Mouse (Mus musculus) hindbrain, embryonic 16.5 days (tissue): ENCODE measurements at regions not wholly inside any gene's neighbourhood (a gene's known extent, or its start where the extent isn't known, plus 50 kb on each side); places are given as distances from the start of the nearest gene placed in this dataset.
A peak's percentile ranks its signal among the peaks of the same experiment; 100 is the strongest.

Experiments used
- ATAC-seq: fragments of 200-750 bp; cut with Nextera tagmentation; 2 replicates; pipeline ENCODE4 v1.8.0; 2017; ENCODE audit warnings: moderate TSS enrichment, moderate library complexity
- H3K27ac ChIP-seq: fragments of 300-500 bp; sonication (generic); 2 replicates; pipeline ENCODE4 v1.5.1; 2014; ENCODE audit warnings: low read depth, mild to moderate bottlenecking, control low read depth, low read length, moderate library complexity
- H3K27me3 ChIP-seq: fragments of 300-500 bp; sonication (generic); replicated peaks from 2 replicates; pipeline ENCODE4 v1.6.1; 2014; ENCODE audit warnings: low read length; ENCODE audit not compliant: control insufficient read depth, insufficient read depth
- H3K36me3 ChIP-seq: fragments of 300-500 bp; sonication (generic); 2 replicates; pipeline ENCODE4 v1.6.1; 2014; ENCODE audit warnings: mild to moderate bottlenecking, low read length, moderate library complexity, mixed read lengths; ENCODE audit not compliant: control insufficient read depth, insufficient read depth
- H3K4me1 ChIP-seq: fragments of 300-500 bp; sonication (generic); 2 replicates; pipeline ENCODE4 v1.6.1; 2014; ENCODE audit warnings: low read depth, low read length; ENCODE audit not compliant: control insufficient read depth, insufficient read depth
- H3K4me2 ChIP-seq: fragments of 300-500 bp; sonication (generic); 2 replicates; pipeline ENCODE4 v1.6.1; 2014; ENCODE audit warnings: mild to moderate bottlenecking, low read length, control low read depth, moderate library complexity
- H3K4me3 ChIP-seq: fragments of 300-500 bp; sonication (generic); 2 replicates; pipeline ENCODE4 v1.5.1; 2014; ENCODE audit warnings: mild to moderate bottlenecking, low read length, control low read depth, moderate library complexity
- H3K9ac ChIP-seq: fragments of 300-500 bp; sonication (generic); 2 replicates; pipeline ENCODE4 v1.6.1; 2014; ENCODE audit warnings: low read depth, mild to moderate bottlenecking, control low read depth, low read length, moderate library complexity
- H3K9me3 ChIP-seq: fragments of 300-500 bp; sonication (generic); 2 replicates; pipeline ENCODE4 v1.6.1; 2014; ENCODE audit warnings: mild to moderate bottlenecking, low read length, moderate library complexity; ENCODE audit not compliant: control insufficient read depth
- WGBS: fragments of 180-500 bp; shearing (Covaris S2); extraction: QIAGEN DNeasy Blood & Tissue Kit; methylation state at CpG from one replicate; pipeline ENCODE4 v1.1.7; 2014; 5-methylcytosine and 5-hydroxymethylcytosine counted together

DNA sequence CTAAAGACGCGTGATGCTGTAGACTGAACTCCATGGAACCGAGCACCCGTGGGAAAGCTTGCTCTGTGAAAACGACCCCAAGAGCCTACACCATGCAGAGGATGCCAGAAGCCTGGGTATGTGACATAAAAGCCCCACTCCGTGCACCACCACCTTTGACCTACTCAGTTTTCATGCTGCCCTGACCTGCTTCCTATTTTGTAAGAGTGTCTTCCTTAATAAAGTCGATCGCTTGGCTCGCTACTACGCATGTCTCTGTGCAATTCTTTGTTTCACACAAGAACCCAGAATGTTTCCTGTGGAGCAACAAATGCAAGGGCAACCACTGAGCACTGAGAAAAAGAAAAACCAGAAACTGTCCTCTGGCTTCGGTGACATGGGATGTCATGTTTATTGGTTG, 60.5 kb downstream of the Sec61b start:
- Histone ChIP-seq H3K4me3 (no peak overlapping the region), H3K9ac (no peak overlapping the region), H3K9me3 (no peaks in the 10 kb centered on the region), H3K27me3 (no peaks in the 10 kb centered on the region), H3K27ac (no peak overlapping the region), H3K36me3 (no peaks in the 10 kb centered on the region), H3K4me1 (no peaks in the 10 kb centered on the region), H3K4me2 (peak overlapping the region; percentile 10; the same call in 1 of the 2 replicates)
- ATAC-seq: no peak
- WGBS: 66% methylated on average over 11 of the region's 11 CpGs

DNA sequence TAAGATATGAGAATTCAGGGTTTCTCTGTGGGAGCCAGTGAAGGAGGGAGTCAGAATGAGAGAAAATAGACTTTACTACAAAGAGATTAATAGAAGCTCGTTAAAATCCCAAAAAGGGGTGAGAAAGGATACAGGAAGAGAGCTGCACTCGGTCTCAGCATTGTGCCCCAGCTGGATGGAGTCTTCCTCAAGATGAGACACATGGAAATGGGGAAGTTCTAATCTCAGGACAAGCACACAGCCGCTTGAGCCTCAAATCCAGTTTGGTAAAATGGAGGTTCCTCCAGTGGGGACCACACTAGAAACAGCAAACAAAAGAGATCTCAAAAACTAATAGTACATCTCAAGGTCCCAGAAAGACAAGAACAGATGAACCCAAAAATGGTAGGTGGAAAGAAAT, 93.2 kb downstream of the Sec61b start:
- ATAC-seq: no peak
- Histone ChIP-seq H3K4me3 (no peak overlapping the region), H3K27ac (no peak overlapping the region), H3K36me3 (no peaks in the 10 kb centered on the region), H3K4me2 (no peak overlapping the region), H3K27me3 (no peaks in the 10 kb centered on the region), H3K9ac (no peak overlapping the region), H3K4me1 (no peaks in the 10 kb centered on the region), H3K9me3 (no peaks in the 10 kb centered on the region)
- WGBS: 81% methylated on average over 3 of the region's 3 CpGs

DNA sequence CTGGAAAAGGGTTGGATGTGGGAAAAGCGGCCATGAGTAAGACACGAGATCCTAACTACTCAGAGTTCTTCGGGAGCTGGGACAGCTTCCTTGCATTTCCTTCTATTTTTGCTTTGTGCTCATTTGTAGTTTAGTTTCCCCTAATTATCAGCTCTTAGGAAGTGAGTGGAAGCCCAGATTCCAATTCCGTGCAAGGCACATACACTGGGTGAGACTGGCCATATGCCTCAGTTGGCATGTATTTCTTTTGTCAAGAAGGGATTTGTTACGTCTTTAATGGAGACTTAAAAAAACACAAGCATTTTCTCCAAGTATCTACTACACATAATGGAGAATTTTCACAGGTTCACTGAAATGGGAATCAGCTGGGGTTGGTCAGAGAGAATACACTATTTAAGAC, 96.4 kb downstream of the Sec61b start:
- Histone ChIP-seq H3K9me3 (no peaks in the 10 kb centered on the region), H3K36me3 (no peaks in the 10 kb centered on the region), H3K4me1 (no peaks in the 10 kb centered on the region), H3K9ac (no peak overlapping the region), H3K4me2 (no peak overlapping the region), H3K27me3 (no peaks in the 10 kb centered on the region), H3K4me3 (no peak overlapping the region), H3K27ac (no peak overlapping the region)
- 87% methylated on average over 5 of the region's 5 CpGs for WGBS
- no peak for ATAC-seq

DNA sequence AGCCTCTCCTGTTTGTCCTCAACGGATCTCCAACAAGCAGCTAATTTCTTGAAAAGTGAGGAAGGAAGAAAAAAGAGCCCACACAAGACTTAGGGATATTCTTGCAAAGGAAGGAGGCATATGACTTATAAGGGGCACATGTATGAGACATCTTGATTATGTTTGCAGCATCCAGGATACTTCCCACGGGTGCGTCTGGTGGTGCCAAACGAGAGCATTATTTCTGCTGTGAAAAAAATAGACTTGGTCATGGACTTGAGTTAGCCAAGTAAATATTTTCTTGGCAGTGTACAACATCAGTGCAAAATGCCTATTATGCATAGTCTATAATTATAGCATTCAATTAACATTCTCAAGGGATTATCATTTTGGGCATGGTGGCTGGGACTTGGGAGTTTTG, 101.6 kb downstream of the Sec61b start:
- Histone ChIP-seq H3K27me3 (no peaks in the 10 kb centered on the region), H3K4me2 (no peak overlapping the region), H3K4me1 (no peaks in the 10 kb centered on the region), H3K9ac (no peak overlapping the region), H3K9me3 (no peaks in the 10 kb centered on the region), H3K36me3 (no peaks in the 10 kb centered on the region), H3K27ac (no peak overlapping the region), H3K4me3 (no peak overlapping the region)
- WGBS: 78% methylated on average over 4 of the region's 4 CpGs
- no peak for ATAC-seq

DNA sequence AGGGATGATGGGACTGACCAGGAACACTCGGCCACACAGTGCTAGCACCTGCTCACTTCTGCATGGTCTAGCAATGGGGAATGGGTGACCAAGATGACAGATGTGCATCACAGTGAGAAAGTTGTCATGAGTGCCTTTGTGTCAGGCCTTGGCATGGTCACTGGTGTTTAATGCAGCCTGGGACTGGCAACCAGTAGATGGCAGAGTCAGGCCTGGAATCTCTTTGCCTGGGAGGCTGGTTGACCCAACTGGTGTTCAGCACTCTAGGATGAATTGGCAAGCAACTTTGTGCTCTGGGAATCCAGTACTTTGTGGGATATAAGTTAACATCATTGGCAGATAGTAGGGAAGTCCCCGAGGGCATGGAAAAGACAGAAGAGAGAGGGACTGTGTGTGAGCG, 103.0 kb downstream of the Sec61b start:
- Histone ChIP-seq H3K27me3 (no peaks in the 10 kb centered on the region), H3K4me2 (no peak overlapping the region), H3K4me3 (no peak overlapping the region), H3K9ac (no peak overlapping the region), H3K4me1 (no peaks in the 10 kb centered on the region), H3K27ac (no peak overlapping the region), H3K36me3 (no peaks in the 10 kb centered on the region), H3K9me3 (no peaks in the 10 kb centered on the region)
- 0 out of 2 replicates have a peak, but pooled peaks have one; percentile 45 for ATAC-seq
- 84% methylated on average over 3 of the region's 3 CpGs for WGBS

DNA sequence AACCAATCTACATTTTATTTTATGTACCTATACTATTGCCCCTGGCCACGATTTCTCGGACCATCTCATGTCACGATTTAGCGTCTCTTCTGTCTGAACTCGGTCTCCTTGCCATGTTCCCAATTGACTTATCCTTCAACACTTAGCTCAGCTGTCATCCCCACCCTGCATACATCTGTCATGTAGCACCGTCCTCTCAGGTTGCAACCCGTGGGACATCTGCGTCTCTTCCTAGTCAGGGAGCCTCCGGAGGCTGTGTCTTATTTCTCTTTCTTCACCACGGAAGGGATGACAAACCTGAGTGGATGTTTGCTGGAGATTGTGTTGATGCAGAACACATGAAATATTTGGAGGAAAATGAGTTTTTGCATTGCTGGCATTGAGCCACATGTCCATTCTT, 104.2 kb downstream of the Sec61b start:
- ATAC-seq: no peak
- Histone ChIP-seq H3K27ac (no peak overlapping the region), H3K4me2 (no peak overlapping the region), H3K9me3 (no peaks in the 10 kb centered on the region), H3K36me3 (no peaks in the 10 kb centered on the region), H3K4me1 (no peaks in the 10 kb centered on the region), H3K9ac (no peak overlapping the region), H3K4me3 (no peak overlapping the region), H3K27me3 (no peaks in the 10 kb centered on the region)
- WGBS: 83% methylated on average over 10 of the region's 10 CpGs

DNA sequence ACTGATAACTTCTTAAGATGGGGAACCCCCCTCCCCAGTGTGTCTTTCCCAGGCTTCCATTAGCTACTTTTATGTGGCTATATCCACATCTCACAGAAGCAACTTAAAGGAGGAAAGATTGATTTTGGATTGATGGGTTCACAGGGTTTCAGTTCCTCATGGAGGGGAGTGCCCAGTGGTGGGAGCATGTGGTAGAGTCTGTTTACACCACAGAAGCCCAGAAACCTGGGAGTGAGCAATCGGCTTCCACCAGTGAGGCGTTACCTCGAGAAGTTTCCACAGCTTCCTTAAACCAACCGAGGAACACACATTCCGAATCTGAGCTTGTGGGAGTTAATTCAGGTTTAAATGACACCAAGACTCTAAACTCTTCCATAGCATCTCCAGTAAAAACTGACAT, 106.1 kb downstream of the Sec61b start:
- Histone ChIP-seq H3K27me3 (no peaks in the 10 kb centered on the region), H3K4me3 (no peak overlapping the region), H3K9ac (no peak overlapping the region), H3K9me3 (no peaks in the 10 kb centered on the region), H3K36me3 (no peaks in the 10 kb centered on the region), H3K27ac (no peak overlapping the region), H3K4me1 (no peaks in the 10 kb centered on the region), H3K4me2 (no peak overlapping the region)
- 96% methylated on average over 5 of the region's 5 CpGs for WGBS
- no peak for ATAC-seq

DNA sequence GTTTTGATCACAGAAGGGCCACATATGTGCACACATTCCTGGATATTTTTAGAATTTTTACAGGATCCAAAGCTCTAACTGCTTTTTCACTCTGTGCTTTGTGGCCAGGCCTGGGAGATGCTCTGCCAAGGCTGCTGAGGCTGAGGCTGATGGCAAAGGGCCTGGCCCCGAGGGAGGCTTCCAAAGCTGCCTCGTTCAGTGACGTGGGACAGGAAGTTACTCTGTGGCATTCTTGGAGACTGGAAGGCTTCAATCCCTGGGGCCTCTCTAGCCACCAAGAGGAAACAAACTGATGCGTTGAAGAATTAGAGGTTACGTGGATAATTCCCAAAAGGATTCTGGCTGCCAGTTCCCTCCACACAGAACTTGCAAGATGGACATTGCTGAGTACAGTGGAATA, 112.8 kb downstream of the Sec61b start:
- Histone ChIP-seq H3K4me3 (no peak overlapping the region), H3K27ac (no peak overlapping the region), H3K9ac (no peak overlapping the region), H3K4me1 (no peaks in the 10 kb centered on the region), H3K4me2 (no peak overlapping the region), H3K27me3 (no peaks in the 10 kb centered on the region), H3K9me3 (no peaks in the 10 kb centered on the region), H3K36me3 (no peaks in the 10 kb centered on the region)
- no peak for ATAC-seq
- WGBS: 69% methylated on average over 5 of the region's 5 CpGs

DNA sequence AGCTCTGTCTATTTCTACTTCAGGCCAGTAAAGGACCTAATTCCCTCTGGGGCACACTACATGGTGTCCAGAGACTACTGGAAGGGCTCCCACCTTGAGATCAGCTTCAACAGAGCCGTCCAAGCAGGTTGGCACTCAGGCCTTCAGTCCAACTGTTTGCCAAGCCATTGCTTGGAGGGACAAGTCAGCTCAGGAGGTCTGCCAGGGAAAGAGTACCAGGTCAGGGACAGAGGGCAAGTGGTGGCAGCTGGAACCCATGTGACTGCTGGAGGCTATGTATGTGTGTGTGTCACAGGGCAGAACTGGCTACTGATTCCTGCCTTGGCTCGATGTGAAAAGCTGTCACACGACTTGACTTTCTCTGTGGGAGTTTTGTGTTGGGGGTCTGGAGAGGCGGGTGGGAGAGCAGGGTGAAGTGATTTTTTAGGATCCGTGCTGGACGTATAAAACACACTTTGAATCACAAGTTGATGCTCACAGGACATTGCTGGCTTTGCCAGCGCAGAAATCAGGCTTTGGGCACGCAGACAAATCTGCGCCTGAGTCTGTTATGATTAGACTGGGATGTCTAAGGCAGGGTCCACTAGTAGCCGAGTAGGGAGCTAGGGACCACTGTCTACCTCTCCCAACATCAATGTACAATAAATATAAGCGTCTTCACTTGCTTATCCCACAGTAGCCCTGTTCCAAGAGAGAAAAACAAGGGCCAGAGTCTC, 118.0 kb downstream of the Sec61b start:
- ATAC-seq: no peak
- WGBS: 83% methylated on average over 11 of the region's 11 CpGs
- Histone ChIP-seq H3K4me1 (no peaks in the 10 kb centered on the region), H3K27ac (no peak overlapping the region), H3K9ac (no peak overlapping the region), H3K4me2 (no peak overlapping the region), H3K4me3 (no peak overlapping the region), H3K9me3 (no peaks in the 10 kb centered on the region), H3K36me3 (no peaks in the 10 kb centered on the region), H3K27me3 (no peaks in the 10 kb centered on the region)

DNA sequence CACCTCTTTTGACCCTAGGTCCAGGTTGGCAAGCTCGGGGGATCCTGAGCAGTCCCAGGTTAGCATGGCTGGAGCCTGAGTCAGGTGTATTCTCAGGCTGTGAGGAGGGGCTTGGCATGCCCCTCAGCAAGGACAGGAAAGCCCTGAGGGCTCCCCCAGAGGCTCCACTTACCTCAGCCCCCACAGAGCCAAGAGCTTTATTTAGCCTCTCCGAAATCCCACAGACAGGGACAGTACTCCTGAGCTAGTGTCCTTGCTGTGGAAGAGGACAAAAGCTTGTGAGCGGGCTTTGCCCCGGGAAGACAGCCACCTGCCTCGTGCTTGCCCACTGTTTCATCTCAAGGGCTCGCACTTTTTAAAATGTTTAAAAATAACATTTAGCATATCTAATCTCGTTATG, 118.7 kb downstream of the Sec61b start:
- no peaks in the 10 kb centered on the region for H3K9me3 ChIP-seq
- ATAC-seq: no peak
- no peaks in the 10 kb centered on the region for H3K36me3 ChIP-seq
- H3K4me3 ChIP-seq: no peak overlapping the region
- no peak overlapping the region for H3K9ac ChIP-seq
- H3K27me3 ChIP-seq: no peaks in the 10 kb centered on the region
- H3K4me2 ChIP-seq: no peak overlapping the region
- H3K4me1 ChIP-seq: no peaks in the 10 kb centered on the region
- H3K27ac ChIP-seq: no peak overlapping the region
- WGBS: 86% methylated on average over 7 of the region's 7 CpGs
